Mouse (Mus musculus) ovary, postnatal 36 days (tissue): ENCODE results near the gene Rnf222.
A peak's percentile ranks its signal among the peaks of the same experiment; 100 is the strongest.
"Not testable (repeated sequence)": the region's sequence is repeated elsewhere in the genome, so short reads cannot be mapped to it uniquely, and the experiment has no call there.

Experiments used
- DNase-seq: peaks from one replicate; pipeline ENCODE4 v3.0.0; 2022; ENCODE audit warnings: low spot score, mixed read lengths

Rnf222 gene

DNA sequence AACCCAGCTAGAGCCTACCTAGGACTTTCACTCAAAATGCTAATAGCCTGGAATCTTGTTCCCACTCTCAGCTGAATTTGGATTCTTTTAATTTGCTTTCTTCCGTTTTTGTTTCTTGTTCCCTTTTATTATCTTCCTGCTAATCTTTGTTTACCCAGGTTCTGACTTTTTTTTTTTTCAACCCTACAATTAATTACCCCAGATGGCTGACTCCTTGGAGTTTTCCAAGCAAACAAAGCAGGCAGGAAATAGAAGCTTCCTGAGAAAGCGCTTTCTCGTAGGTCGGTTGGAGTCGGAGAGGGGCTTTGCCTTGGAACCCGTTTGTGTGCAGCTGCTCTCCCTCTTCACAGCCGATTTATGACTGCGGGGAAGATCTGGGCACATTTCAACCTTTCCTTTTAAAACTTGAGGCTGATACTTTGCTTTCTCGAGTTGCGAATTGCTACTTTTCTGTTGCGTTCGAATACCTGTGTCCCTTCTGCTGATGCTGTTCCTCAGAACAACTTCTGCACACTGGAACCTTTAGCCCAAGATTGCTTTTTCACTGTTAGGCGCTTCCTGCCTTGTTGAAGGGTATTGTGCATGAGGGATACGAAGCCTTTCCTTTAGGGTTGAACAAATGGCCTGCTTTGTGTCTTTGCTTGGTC is 23.3 kb downstream of the Rnf222 start:
- DNase-seq, result no peak

DNA sequence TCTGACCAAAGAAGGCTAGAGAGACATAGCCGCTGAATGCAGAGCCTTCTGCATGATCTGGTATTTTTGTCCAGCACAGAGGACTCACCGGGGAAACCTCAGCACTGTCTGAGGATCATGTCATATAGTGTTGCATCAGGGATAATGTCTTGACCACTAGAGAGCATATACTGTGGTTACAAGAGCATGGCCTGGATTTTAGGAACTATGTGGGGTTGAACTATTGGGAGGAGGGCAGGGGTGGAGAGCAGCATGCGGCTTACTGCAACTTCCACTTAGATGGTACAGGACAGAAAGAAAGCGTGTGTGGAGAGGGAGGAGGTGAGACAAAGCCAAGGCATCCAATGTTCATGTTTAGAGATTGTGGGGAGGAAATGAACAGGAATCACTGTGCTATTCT is 26.2 kb downstream of the Rnf222 start:
- no peak for DNase-seq

DNA sequence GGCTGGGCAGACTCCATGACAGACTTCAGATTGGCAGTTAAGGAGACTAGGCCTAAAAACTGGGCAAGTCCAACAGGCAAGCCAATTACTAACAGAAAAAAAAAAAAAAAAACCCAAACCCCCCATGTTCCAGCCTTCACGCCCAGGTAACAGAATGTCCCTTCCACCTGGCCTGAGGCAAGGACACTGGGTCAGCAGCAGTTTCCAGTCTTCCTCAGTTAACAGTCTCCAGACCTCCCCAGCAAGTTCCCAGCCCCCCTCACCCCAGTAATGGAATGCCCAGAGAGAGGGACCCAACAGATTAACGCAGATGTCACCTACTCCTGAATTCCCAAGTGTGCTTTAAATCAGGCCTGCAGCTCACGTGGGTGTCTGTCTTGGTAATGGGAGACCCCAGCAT is 34.8 kb downstream of the Rnf222 start:
- no peak for DNase-seq

DNA sequence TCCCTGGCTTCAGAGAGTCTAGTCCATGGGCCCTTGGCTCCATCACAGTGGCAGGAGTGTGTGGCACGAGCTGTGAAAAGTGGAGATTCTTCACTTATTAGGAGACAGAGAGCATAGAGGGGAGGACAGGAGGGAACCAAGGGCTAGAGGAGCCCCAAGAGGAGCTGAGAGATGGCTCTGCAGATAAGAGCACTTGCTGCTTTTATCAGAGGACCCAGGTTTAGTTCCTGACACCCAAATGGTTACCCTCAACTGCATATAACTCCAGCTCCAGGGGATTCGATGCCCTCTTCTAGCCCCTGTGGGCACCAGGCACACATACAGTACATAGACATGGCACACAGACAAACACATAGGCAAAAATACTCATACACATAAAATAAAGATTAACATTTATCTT is 36.4 kb downstream of the Rnf222 start:
- DNase-seq, result no peak

DNA sequence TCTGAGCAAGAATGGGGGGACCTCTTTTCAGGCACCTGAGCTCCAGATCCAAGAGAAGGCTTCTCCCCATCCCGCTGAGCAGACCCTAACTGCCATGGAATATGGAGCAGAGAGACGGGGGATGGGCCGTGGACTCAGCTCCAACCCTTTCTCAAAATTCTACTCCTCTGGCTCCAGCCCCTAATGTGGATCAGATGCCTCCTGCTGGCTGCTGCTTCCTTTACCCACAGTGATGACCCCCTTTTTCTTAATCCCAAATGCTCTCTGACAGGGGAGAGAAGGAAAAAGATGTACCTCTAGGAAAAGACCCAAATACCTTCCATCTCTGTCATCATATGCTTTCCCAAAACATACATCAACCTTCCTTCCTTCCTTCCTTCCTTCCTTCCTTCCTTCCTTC is 38.6 kb downstream of the Rnf222 start, which contains the start of gene Odf4:
TSS of gene Odf4 (minus strand) at position 101 of the 400 bp plus-strand sequence.
- no peak for DNase-seq

DNA sequence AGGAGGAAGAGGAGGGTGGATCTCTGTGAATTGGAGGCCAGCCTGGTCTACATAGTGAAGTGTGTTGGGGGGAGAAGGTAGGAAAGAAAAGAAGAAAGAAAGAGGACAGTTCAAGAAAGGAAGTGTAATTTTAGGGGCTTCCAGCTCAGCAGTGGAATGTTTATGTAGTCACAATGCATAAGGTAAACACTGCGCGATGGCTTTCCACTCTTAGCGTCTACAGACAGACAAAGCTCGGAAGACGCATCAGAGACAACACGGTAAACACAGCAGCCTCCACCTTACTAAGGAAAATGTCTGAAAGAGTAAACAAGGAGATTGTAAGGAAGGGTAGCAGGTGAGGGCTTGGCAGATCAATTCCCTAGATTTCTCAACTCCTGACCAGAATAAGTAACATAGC is 41.6 kb downstream of the Rnf222 start:
- no peak for DNase-seq

DNA sequence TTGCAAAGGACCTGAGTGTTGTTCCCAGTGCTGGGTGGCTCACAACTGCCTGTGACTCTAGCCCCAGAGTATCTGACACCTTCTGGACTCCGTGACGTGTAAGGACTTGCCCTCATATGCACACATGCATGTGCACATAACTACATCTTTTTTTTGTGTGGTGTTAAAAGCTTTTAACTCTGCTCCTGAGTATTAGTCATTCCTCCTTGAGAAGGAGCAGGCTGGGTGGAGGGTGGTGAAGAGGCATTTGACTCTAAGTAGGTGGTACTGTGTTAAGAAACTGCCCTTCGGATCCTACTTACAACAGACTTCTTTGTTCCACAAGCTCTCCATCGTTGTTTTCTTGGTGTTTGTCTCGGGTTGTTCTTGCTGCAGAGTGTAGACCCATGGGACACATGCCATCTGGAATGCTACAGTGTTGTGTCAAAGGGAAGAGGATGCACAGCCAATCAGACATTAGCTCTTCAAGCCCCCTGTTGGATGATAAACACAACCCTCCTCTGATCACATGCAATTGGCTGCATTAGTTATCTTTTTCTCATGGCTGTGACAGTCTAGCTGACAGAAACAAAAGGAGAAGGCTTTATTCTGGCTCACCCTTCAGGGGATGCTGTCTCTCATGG is 45.6 kb downstream of the Rnf222 start:
- no peak for DNase-seq

DNA sequence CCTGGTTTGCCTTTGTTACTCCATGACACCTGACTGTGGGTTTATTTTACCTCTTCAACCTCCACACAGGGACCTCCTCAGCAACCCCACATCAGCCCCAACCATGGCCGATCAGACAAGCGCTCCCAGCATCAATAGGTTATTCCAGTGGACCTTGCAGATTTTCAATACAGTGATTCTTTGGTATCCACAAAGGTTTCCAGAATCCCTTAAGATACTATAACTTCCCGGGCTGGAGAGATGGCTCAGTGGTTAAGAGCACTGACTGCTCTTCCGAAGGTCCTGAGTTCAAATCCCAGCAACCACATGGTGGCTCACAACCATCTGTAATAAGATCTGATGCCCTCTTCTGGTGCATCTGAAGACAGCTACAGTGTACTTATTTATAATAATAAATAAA is 48.6 kb downstream of the Rnf222 start:
- not testable (repeated sequence) for DNase-seq

DNA sequence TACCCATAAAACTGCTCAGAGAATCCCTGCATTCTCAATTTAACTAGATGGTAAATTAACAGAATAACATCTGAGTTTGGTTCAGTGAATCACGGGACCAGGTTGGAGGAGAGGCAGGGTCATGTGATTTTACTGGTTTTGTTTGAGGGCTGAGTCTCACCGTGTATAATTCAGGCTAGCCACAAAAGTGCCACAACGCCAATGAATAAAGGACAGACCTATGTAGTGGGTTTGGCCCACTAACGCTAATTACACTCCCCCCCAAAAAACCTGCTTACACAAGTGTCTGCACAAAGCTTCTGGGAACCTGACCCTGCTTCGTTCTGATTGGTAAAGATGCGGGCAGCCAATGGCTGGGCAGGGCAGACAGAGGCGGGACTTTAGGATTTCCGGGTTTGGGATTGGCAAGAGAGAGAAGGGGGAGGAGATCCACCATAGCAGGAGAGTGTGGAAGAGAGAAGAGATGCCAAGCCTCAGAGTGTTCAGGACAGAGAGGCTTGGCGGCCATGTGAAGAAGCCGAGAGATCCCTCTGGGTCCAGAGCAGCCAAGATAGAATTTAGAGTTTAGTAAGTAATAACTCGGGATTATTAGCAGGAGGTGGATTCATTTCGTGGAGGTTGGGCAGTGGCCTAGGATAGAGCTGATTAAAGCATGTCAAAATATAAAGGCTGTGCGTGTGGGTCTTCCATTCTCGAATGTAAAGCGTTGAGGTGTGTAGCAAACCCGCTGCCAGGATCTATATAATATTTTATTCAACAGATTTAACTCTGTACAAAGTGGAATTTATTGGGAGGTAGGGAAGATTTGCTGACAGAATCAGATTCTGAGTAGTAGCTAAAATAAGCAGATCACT is 51.3 kb downstream of the Rnf222 start:
- peak; percentile 79 for DNase-seq

DNA sequence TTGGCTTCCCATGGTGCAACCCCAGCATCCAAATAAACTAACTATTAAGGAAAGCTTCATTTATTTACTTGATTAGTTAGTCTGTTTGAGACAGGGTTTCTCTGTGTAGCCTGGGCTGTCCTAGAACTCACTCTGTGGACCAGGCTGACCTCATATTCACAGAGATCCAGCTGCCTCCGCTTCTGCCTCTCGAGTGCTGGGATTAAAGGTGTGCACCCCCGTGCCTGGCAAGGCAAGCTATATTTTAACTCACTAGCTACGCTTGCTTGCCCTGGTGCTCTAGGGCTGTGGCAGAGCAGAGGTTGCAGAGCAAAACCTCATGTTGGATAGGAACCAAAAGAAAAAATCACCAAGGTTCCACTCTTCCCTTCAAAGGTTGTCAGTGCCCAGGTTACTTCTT is 52.2 kb downstream of the Rnf222 start:
- DNase-seq, result no peak

DNA sequence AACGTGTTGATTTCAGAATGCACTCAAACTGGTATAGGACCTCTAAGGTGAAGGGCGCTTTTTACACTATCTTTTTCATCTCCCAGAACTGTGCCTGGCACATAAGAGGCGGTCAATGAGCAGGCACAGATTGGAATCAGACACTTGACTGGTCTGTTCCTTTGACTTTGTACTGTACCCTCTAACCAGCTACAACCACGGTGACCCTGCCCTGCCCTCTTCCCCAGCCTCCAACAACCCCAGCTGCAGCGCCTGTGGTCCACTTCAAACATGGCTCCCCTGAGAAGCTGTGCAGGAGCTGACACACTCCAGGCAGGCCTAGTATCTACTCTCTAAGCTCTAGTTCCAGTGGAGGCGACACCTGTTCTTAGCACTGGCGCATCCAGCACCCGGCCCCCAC is 54.4 kb downstream of the Rnf222 start:
- no peak for DNase-seq

DNA sequence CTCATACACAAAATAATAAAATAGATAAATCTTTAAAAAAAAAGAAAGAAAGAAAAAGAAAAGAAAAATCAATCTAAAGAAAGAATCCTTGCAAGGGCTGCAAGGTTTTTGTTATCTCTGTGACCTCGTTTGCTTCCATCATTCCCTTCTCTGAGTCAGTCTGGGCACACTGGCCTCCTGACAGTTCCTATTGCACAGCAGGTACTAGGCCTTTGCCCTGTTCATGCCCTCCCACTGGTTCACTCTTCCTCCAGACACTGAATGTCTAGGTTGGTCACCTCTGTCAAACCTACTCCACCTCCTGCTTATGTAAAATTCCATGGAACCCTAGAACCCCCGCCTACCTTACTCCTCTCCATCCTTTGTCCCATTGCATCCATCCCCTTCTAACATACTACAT is 56.9 kb downstream of the Rnf222 start:
- no peak for DNase-seq
